ENCODE assay signal across 7 mouse cellular contexts in genomic region chr1:77515651-77515981, GRCm38 (mm10). TPM values are rescaled to one million over a fixed set of nuclear protein-coding genes. Genes with fewer than 3 reads are reported as not detected.
A peak's percentile ranks its signal among the peaks of the same experiment; 100 is the strongest.
DNase-seq lines count a peak whose midpoint lies in the region; ATAC-seq and TF ChIP-seq lines count a peak whose summit lies in the region.

No protein-coding gene starts in this region.

- peaks cover 17% of the 10 kb centered on the region for H3K4me1 ChIP-seq in testis, adult 2 months (ENCODE audit: control insufficient read depth, insufficient read depth, low read length)
- peaks cover 51% of the 10 kb centered on the region for H3K4me1 ChIP-seq in forebrain, embryonic 10.5 days
- H3K4me1 ChIP-seq in hindbrain, embryonic 15.5 days (replicated peaks): peaks cover 23% of the 10 kb centered on the region
- peaks cover 29% of the 10 kb centered on the region for H3K4me1 ChIP-seq in lung, embryonic 15.5 days

- no peak for DNase-seq in testis, postnatal 14 days (ENCODE audit: low spot score)
- peak; percentile 66 for DNase-seq in forebrain, embryonic 10.5 days (ENCODE audit: extremely low spot score, low spot score)
- DNase-seq in left cerebral cortex, postnatal 36 days (ENCODE audit: low spot score in 2 of 2): no peak
- no peak for DNase-seq in c-Kit-positive CD71-positive TER-119-positive erythroid progenitor cells, embryonic 14.5 days (ENCODE audit: low spot score)

- peak overlapping the region; percentile 92 for H3K4me2 ChIP-seq in hindbrain, embryonic 15.5 days
- H3K4me2 ChIP-seq in lung, embryonic 15.5 days: peak overlapping the region; percentile 91

- no peaks in the 10 kb centered on the region for H3K9me3 ChIP-seq in forebrain, embryonic 10.5 days
- no peaks in the 10 kb centered on the region for H3K9me3 ChIP-seq in hindbrain, embryonic 15.5 days
- no peaks in the 10 kb centered on the region for H3K9me3 ChIP-seq in lung, embryonic 15.5 days

- no peak for TF ChIP-seq POLR2A in testis, adult 2 months (IDR thresholded peaks at IDR 0.05; ENCODE audit: control insufficient read depth, low read depth, low read length)

- 0% methylated on average over 12 of the region's 12 CpGs for WGBS in forebrain, embryonic 10.5 days
- WGBS in hindbrain, embryonic 15.5 days: under 1% methylated on average over 12 of the region's 12 CpGs
- under 1% methylated on average over 12 of the region's 12 CpGs for WGBS in lung, embryonic 15.5 days

- peak overlapping the region; percentile 74 for H3K4me3 ChIP-seq in testis, adult 2 months (ENCODE audit: control insufficient read depth, low read depth, low read length)
- H3K4me3 ChIP-seq in forebrain, embryonic 10.5 days: peak overlapping the region; percentile 81
- H3K4me3 ChIP-seq in hindbrain, embryonic 15.5 days: peak overlapping the region; percentile 68
- peak overlapping the region; percentile 67 for H3K4me3 ChIP-seq in lung, embryonic 15.5 days

- TF ChIP-seq CTCF in testis, adult 2 months (IDR thresholded peaks at IDR 0.05; ENCODE audit: control insufficient read depth, insufficient read depth, insufficient replicate concordance, low read depth, low read length): no peak

- H3K36me3 ChIP-seq in testis, adult 2 months (ENCODE audit: control insufficient read depth, insufficient read depth, low read length): no peaks in the 10 kb centered on the region
- peaks cover 5% of the 10 kb centered on the region; the same call in 1 of the 2 replicates for H3K36me3 ChIP-seq in forebrain, embryonic 10.5 days (replicated peaks)
- no peaks in the 10 kb centered on the region for H3K36me3 ChIP-seq in hindbrain, embryonic 15.5 days
- no peaks in the 10 kb centered on the region for H3K36me3 ChIP-seq in lung, embryonic 15.5 days

- intact Hi-C loops in left cerebral cortex, postnatal 36 days (cut with DNase I): loop anchor here (1.0 to 10.0 kb wide), 5 partner anchors 241 to 1590 kb away; no protein-coding TSS in a partner anchor

- no peak for ATAC-seq in hindbrain, embryonic 15.5 days (ENCODE audit: low FRiP score, low read depth)
- ATAC-seq in lung, embryonic 15.5 days (ENCODE audit: borderline replicate concordance, extremely low read depth, low FRiP score, low TSS enrichment): 0 out of 2 replicates have a peak, but pooled peaks have one; percentile 2

- H3K27ac ChIP-seq in testis, adult 2 months (ENCODE audit: control insufficient read depth, insufficient read depth, low read depth, low read length): no peak overlapping the region
- peak overlapping the region; percentile 93 for H3K27ac ChIP-seq in forebrain, embryonic 10.5 days
- H3K27ac ChIP-seq in hindbrain, embryonic 15.5 days (replicated peaks): peak overlapping the region; percentile 87
- peak overlapping the region; percentile 82 for H3K27ac ChIP-seq in lung, embryonic 15.5 days

- H3K27me3 ChIP-seq in testis, adult 2 months (ENCODE audit: control insufficient read depth, insufficient read depth, low read length): no peaks in the 10 kb centered on the region
- H3K27me3 ChIP-seq in forebrain, embryonic 10.5 days (ENCODE audit: poor library complexity, severe bottlenecking): peaks cover 40% of the 10 kb centered on the region
- 0 out of 2 replicates have a peak, but pooled peaks cover 2% of the 10 kb centered on the region for H3K27me3 ChIP-seq in hindbrain, embryonic 15.5 days
- peaks cover 8% of the 10 kb centered on the region; the same call in 1 of the 2 replicates for H3K27me3 ChIP-seq in lung, embryonic 15.5 days

- H3K9ac ChIP-seq in hindbrain, embryonic 15.5 days: peak overlapping the region; percentile 59
- peak overlapping the region; percentile 50 for H3K9ac ChIP-seq in lung, embryonic 15.5 days

RNA-seq across cellular contexts. Expression of gene Epha4, which starts 0.7 kb away (rescaled TPM):
- polyA plus RNA-seq in testis, adult 2 months (2012; rRNA removed): 0.13 and 0.22 TPM in 2 replicates
- 22.9 and 25.9 TPM in 2 replicates for polyA plus RNA-seq in forebrain, embryonic 10.5 days (2016; fragmentation: Nextera tagmentation; extraction: Ambion mirVana)
- polyA plus RNA-seq in hindbrain, embryonic 15.5 days (2015; fragmentation: Nextera tagmentation; extraction: Ambion mirVana): 37.9 and 49.8 TPM in 2 replicates
- polyA plus RNA-seq in lung, embryonic 15.5 days (2015; fragmentation: Nextera tagmentation; extraction: Ambion mirVana): 14.2 and 16.9 TPM in 2 replicates
- 100 to 1,000 TPM; 173 to 182 TPM for total RNA-seq in left cerebral cortex, postnatal 36 days (2021)

Comparison
In these comparisons a context has a peak if more than half of its experiments do, and no peak if none do; other contexts are left out.
1. RNA of gene Epha4, which starts 0.7 kb away (polyA plus RNA-seq): 37.9 to 49.8 TPM in hindbrain, embryonic 15.5 days, 22.9 to 25.9 TPM in forebrain, embryonic 10.5 days and 14.2 to 16.9 TPM in lung, embryonic 15.5 days; 0.13 to 0.22 TPM in testis, adult 2 months; every median in the first group is over 10 times any median in the second.
2. Peak in every context shown above with its lines, with median percentiles within 50 percentile points of each other: H3K4me3 ChIP-seq.